Mouse (Mus musculus) thymus, postnatal 36 days (tissue): ENCODE results near the gene Cyp2c70.
"Not testable (repeated sequence)": the region's sequence is repeated elsewhere in the genome, so short reads cannot be mapped to it uniquely, and the experiment has no call there.

Experiments used
- DNase-seq, 2 experiments: peaks; one replicate each; pipeline ENCODE4 v3.0.0; 2022; ENCODE audit warnings: mixed read lengths in 2 of 2

Cyp2c70 gene

GRCm38 (mm10) chr19:40187160-40187559 is at the start of gene Cyp2c70:
Cyp2c70 (minus strand) TSS chr19:40187333.
- DNase-seq: no peak

- no peak for DNase-seq
Observed at GRCm38 (mm10) chr19:40232560-40232959, 45.4 kb upstream of the Cyp2c70 start.

- no peak for DNase-seq
Observed at GRCm38 (mm10) chr19:40231825-40232541, 44.9 kb upstream of the Cyp2c70 start.

GRCm38 (mm10) chr19:40231074-40231738 is 44.1 kb upstream of the Cyp2c70 start:
- no peak for DNase-seq

GRCm38 (mm10) chr19:40226516-40227151 is 39.5 kb upstream of the Cyp2c70 start:
- DNase-seq: no peak

GRCm38 (mm10) chr19:40225761-40226110 is 38.6 kb upstream of the Cyp2c70 start:
- no peak for DNase-seq

- peak; percentile 35 to 51 for DNase-seq
Observed at GRCm38 (mm10) chr19:40225102-40225760, 38.1 kb upstream of the Cyp2c70 start.

- not testable (repeated sequence) for DNase-seq
Observed at GRCm38 (mm10) chr19:40222307-40222706, 35.2 kb upstream of the Cyp2c70 start.

- DNase-seq: no peak
Observed at GRCm38 (mm10) chr19:40220878-40221277, 33.7 kb upstream of the Cyp2c70 start.

- DNase-seq: not testable (repeated sequence)
Observed at GRCm38 (mm10) chr19:40202947-40203346, 15.8 kb upstream of the Cyp2c70 start.

GRCm38 (mm10) chr19:40190596-40190995 is 3.5 kb upstream of the Cyp2c70 start:
- DNase-seq: no peak

- DNase-seq: no peak
Observed at GRCm38 (mm10) chr19:40183600-40183999, 3.5 kb downstream of the Cyp2c70 start.

GRCm38 (mm10) chr19:40178311-40178710 is 8.8 kb downstream of the Cyp2c70 start:
- DNase-seq: no peak

- DNase-seq: not testable (repeated sequence)
Observed at GRCm38 (mm10) chr19:40168391-40168790, 18.7 kb downstream of the Cyp2c70 start.

- not testable (repeated sequence) for DNase-seq
Observed at GRCm38 (mm10) chr19:40126996-40127395, 60.1 kb downstream of the Cyp2c70 start.

- not testable (repeated sequence) for DNase-seq
Observed at GRCm38 (mm10) chr19:40125165-40125564, 62.0 kb downstream of the Cyp2c70 start.

- DNase-seq: not testable (repeated sequence)
Observed at GRCm38 (mm10) chr19:40119624-40120023, 67.5 kb downstream of the Cyp2c70 start.
